Mouse (Mus musculus) thymus, postnatal 0 days (tissue): ENCODE data around the gene Ddi2. TPM values are rescaled to one million over a fixed set of nuclear protein-coding genes. Genes with fewer than 3 reads are reported as not detected.

ENCODE experiments used
- DNase-seq: peaks from one replicate; pipeline ENCODE4 v3.0.0-alpha.2; 2015; ENCODE audit warnings: low spot score
- polyA plus RNA-seq: library from polyadenylated mRNA; unstranded; fragments of >200 nt; fragmentation: Nextera tagmentation; extraction: Ambion mirVana; gene quantifications from 2 replicates; pipeline ENCODE4 v1.2.1, GENCODE M21; 2015

Ddi2 gene
- polyA plus RNA-seq, 1 experiment from 2014 or later, result 12.8 TPM

- no peak for DNase-seq
Measured at GRCm38 (mm10) chr4:141705331-141705730, 17.9 kb downstream of the Ddi2 start.

GRCm38 (mm10) chr4:141704625-141705024 is 18.6 kb downstream of the Ddi2 start:
- DNase-seq, result no peak

GRCm38 (mm10) chr4:141694719-141695118 is 28.5 kb downstream of the Ddi2 start:
- no peak for DNase-seq

GRCm38 (mm10) chr4:141688505-141688904 is 34.7 kb downstream of the Ddi2 start:
- DNase-seq, result no peak

- DNase-seq, result no peak
Measured at GRCm38 (mm10) chr4:141686525-141686924, 36.7 kb downstream of the Ddi2 start.

GRCm38 (mm10) chr4:141686093-141686492 is 37.1 kb downstream of the Ddi2 start:
- no peak for DNase-seq

- no peak for DNase-seq
Measured at GRCm38 (mm10) chr4:141685499-141685898, 37.7 kb downstream of the Ddi2 start, which contains the start of gene Rsc1a1. Rsc1a1 (minus strand) TSS chr4:141685599.

GRCm38 (mm10) chr4:141682706-141683230 is 40.5 kb downstream of the Ddi2 start:
- no peak for DNase-seq

- DNase-seq, result no peak
Measured at GRCm38 (mm10) chr4:141681767-141682166, 41.5 kb downstream of the Ddi2 start.

GRCm38 (mm10) chr4:141680892-141681291 is 42.3 kb downstream of the Ddi2 start:
- no peak for DNase-seq

- DNase-seq, result no peak
Measured at GRCm38 (mm10) chr4:141679016-141679415, 44.2 kb downstream of the Ddi2 start.

- no peak for DNase-seq
Measured at GRCm38 (mm10) chr4:141676462-141676979, 46.7 kb downstream of the Ddi2 start.

GRCm38 (mm10) chr4:141672325-141672724 is 50.9 kb downstream of the Ddi2 start:
- DNase-seq, result no peak

- DNase-seq, result no peak
Measured at GRCm38 (mm10) chr4:141671389-141671788, 51.8 kb downstream of the Ddi2 start.

- DNase-seq, result no peak
Measured at GRCm38 (mm10) chr4:141669898-141670712, 53.1 kb downstream of the Ddi2 start.

- DNase-seq, result no peak
Measured at GRCm38 (mm10) chr4:141664799-141665198, 58.4 kb downstream of the Ddi2 start, which contains the start of gene Plekhm2. Plekhm2 (minus strand) TSS chr4:141664899.

- peak; percentile 67 for DNase-seq
Measured at GRCm38 (mm10) chr4:141664011-141664745, 59.0 kb downstream of the Ddi2 start.

- DNase-seq, result peak; percentile 9
Measured at GRCm38 (mm10) chr4:141663122-141663931, 59.9 kb downstream of the Ddi2 start.

- no peak for DNase-seq
Measured at GRCm38 (mm10) chr4:141660884-141661283, 62.3 kb downstream of the Ddi2 start.

- DNase-seq, result no peak
Measured at GRCm38 (mm10) chr4:141659739-141660138, 63.5 kb downstream of the Ddi2 start.
